Mouse (Mus musculus): ENCODE measurements around the gene Mmp24.

GRCm38 (mm10) chr2:155798613-155799012 is 23.5 kb downstream of the Mmp24 start:
- TF ChIP-seq CTCF (IDR thresholded peaks at IDR 0.05; ENCODE audit: insufficient read depth, low read depth, low read length), result no peak
- TF ChIP-seq POLR2A (IDR thresholded peaks at IDR 0.05; ENCODE audit: insufficient read depth, low read depth, low read length), result no peak
